Mouse (Mus musculus) embryo, embryonic 11.5 days (tissue): ENCODE data around the gene Ldhc.
"Not testable (repeated sequence)": the region's sequence is repeated elsewhere in the genome, so short reads cannot be mapped to it uniquely, and the experiment has no call there.

Experiments used
- DNase-seq: peaks from one replicate; pipeline ENCODE4 v3.0.0-alpha.2; 2012; ENCODE audit warnings: low read depth, low spot score

Ldhc gene

DNA sequence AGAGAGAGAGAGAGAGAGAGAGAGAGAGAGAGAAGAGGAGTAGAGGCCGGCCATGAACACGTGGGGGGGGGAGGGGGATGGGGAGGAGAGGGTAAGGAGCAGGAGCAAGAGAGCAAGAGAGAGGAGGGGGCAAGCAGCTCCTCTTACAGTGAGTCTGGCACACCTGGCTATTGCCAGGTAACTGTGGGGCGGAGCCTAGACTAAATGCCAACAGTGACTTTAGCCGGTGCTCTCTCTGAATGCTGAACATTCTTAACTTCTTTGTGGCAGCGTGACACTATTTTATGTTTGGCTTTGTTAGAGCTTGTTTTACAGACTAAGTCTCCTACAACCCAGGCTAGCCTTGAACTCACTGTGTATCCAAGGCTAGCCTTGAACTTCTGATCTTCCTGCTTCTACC is 18.7 kb upstream of the Ldhc start:
- DNase-seq, result no peak

DNA sequence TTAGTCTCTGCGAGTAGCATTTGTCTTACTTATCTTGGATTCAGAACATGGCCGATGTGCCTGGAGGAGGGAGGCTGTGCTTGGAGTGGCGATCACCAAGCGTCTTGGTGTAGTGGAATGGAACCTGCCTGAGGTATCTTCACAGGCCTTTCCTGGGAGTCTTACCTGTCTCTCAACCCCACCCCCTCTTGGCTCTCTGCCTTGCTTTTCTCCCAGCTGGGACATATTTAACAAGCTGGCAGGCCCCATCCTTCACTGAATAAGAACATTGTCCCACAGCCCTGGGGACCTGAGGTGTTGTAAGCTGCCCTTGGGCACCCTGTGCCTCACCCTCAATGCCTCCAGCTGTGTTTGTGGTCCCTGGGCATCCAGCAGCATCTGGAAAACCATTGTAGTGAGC is 17.4 kb upstream of the Ldhc start:
- DNase-seq, result no peak

DNA sequence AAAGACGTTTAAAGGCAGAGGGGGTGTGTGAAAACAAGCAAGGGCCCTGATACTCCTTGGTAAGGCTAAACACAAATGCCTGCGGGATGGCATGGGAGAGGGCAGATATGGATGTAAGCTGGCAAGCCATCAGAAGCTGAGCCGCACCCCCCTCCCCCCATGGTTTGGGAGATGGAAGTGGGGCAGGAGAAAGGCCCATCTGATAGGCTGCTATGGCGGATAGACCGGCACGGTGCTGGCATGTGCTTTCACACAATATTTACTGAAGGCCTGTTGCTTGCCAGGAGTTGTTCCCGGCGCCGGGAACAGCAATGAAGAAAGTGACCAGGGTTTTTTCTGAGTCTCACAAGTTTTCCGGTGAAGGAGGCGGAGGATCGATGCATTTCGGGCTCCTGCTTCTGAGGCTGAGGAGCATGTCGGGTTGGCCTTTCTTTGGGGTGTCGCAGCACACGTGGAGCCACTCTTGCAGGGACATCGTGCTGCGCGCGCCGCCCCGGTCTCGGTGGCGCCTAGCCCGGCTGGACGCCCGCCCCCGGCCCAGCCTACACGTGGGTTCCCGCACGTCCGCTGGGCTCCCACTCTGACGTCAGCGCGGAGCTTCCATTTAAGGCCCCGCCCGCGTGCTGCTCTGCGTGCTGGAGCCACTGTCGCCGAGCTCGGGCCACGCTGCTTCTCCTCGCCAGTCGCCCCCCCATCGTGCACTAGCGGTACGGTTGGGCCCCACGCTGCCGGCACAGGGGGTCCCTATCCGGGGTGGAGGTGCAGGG is 15.6 kb upstream of the Ldhc start:
- DNase-seq, result peak; percentile 91

DNA sequence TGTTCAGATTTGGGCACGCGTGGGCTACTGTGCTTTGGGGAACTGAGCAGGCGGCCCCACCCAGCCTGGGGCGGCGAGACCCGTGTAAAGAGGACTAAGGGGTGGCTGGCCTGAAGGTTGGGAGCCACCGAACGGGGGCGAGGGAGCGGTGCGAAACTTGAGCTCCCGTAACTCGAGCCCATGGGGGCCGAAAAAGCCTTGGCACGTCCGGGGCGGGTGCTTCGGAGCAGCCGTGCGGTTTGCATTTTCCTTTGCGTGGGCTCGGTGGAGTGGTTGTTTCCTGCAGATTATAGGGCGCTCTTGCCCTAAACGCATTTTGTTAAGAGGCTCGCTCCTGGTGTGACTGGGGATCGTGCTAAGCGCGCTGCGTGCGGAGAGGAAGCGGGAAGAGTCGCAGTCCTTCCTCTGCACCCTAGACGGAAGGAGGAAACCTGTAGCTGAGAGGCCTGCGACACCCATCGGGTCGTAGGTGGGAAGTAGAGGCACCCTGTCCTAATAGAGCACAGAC is 15.0 kb upstream of the Ldhc start:
- no peak for DNase-seq

DNA sequence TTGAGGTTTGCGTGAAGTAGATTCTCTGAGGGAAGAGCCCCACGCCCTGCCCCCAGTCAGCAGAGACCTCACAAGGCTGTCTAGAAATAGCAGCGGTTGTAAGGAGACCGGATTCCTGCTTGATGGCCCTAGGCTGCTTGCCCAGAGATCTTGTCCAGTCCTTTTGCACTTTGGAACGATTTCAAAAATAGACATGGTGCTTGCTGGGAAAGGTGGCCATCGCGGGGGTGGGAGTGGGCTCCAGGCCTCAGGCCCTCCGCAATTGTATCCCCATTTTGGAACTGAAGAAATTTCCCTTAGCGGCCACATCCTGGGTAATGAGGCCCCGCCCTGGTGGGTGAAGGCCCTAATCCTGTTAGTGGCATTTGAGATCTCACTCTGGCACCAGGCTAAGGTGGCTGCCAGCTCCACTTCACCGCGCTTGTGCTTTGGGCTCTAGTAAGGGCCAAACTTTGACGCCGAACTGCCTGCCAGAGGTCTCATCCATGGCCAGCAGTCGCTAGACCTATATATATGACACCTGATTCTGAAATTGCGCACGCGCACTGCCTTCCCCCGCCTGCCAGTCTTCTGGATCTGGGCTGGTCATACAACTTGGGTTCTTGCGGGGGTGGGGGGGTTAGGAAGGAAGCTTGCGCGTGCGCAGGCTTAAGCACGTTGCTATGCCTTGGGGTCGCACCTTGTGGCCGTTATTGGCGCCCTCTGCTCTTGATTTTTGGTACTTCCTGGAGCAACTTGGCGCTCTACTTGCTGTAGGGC is 14.3 kb upstream of the Ldhc start:
- DNase-seq, result peak; percentile 64

DNA sequence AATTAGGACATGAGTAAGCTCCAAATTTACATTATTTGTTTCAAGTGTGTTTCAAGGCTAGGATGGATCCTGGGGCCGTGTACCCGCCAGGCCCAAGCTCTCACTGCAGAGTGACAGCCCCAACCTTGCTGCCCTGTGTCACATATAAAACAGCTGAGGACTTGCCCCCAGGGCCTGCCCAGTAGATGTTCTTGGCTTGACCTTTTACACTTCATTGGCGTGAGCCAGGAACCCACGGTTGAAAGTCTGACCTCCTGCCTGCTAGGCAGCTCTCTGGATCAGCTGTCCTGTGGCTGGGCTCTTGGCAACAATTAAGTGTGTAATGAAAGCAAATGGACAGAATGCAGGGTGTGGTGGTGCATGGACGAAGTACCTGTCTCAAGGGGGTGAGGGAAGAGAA is 11.7 kb upstream of the Ldhc start:
- DNase-seq, result no peak

DNA sequence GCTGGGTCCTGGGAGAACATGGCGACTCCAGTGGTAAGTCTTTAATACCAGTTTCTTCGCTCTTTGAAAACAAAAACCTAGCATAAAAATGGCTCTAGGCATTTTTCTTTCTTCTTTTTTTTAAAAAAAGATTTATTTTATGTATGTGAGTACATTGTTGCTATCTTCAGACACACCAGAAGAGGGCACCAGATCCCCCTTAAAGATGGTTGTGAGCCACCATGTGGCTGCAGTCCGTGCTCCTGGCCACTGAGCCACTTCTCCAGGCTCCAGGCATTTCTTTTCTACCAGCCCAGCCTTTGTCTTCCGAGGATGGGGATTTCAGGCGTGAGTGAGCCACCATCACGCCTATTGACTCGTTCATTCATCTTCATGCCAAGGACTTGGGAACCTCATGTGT is 10.0 kb upstream of the Ldhc start:
- DNase-seq, result no peak

DNA sequence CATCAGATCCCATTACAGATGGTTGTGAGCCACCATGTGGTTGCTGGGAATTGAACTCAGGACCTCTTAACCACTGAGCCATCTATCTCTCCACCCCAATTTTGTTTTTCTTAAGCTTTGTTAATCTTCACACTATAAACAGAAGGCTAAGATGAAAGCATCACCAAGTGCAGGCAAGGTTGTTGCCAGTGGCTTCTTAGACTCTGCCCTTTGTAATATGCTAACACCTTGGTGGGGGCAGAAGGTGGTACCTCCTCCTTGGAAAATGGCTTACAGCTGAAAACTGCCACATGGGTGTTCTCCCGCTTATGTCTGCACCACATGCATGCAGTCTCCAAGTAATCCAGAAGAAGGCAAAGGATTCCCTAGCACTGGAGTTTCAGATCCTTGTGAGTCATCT is 8.3 kb upstream of the Ldhc start:
- DNase-seq, result no peak

DNA sequence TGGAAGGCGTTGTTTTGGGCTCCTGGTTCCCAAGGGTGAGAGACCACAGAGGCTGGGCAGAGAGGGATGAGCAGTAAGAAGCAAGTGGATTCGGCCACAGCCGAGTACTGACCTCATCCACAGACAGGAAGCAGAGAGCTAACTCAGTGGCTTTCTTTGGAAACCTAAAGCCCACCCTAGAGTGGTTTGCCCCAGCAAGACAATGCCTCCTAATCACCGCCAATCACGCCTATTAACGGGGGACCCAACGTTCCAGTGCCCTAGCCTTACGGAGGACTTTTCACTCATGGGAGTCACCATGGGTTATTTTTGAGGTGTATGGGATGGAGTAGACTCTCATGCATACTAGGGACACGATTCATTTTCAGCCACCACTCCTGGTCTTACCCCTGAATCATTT is 7.6 kb upstream of the Ldhc start:
- DNase-seq, result no peak

DNA sequence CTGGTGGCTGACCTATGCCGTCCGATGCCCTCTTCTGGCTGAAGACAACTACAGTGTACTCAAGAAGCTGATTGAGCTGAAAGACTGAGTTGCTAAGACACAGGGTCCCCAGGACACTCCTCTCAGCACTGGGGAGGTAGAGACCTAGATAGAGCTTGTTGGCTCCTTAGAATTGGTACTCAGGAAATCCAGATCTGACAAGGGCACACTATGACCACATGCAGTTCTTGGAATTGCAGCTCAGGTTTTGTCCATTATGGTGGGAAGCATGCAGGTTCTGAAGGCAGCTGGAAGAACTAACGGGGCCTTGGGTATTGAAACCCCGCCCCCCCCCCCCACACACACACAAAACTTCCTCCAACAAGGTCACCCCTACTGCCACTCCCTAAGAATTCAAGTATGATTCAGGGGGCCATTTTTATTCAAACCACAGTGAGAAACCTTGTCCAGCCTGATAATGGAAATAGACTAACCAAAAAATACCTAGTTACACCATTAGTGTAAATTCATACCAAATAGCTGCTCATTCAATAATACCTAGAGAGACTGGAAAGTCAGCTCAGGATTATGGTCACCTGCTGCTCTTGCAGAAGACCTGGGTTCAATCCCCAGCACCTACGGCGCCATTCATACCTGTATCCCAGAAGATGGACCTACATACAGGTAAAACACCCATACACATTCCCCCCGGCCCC is 5.0 kb upstream of the Ldhc start:
- no peak for DNase-seq

DNA sequence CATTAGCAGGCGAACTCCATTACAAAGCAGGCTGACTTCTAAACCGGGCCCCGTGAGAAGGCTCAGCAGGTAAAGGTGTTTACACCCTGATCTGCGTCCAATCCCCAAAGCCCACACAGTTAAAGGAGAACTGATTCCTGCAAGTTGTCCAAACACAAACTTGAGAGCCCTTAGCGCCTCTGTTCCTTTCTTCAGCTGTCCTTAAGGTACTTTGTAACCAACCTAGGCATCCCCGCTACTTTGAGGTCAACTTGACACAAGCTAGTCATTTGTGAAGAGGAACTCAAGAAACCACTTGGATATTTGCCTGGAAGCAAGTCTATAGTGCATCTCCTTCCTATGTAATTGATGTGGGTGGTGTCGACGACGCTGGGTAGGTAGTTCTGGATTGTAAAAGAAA is 3.6 kb upstream of the Ldhc start:
- no peak for DNase-seq

DNA sequence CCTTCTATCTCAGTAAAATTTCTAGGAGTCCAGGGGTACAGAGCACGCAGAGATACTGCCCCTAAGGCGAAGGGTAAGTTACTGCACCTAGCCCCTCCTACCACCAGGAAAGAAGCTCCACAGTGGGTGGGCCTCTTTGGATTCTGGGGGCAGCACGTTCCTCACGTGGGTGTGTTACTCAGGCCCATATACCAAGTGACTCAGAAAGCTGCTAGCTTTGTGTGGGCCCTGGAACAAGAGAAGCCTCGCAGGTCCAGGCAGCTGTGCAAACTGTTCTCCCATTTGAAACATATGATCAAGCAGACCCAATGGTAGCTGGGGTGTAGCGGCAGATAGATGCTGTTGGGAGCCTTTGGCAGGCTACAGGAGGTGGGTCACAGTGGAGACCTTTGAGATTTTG is 2.0 kb upstream of the Ldhc start:
- no peak for DNase-seq

DNA sequence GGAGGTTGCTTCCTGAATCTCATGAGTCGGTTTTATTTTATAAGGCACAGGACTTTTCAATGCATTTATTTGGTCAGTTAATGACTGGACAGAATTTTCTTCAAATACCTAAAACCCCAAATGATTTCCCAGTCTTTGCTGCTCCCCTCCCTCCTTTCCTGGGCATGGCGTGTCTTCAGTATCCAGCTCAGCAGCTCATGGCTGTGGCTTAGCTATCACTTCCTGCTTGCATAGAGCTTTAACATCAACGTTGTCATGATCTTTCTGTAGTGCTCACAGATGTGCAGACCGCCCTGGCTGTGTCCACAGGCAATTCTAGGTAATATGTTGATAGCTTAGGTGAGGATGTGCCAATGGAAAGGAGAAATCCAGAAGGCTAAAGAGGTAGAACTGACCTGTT is 11.0 kb downstream of the Ldhc start:
- no peak for DNase-seq

DNA sequence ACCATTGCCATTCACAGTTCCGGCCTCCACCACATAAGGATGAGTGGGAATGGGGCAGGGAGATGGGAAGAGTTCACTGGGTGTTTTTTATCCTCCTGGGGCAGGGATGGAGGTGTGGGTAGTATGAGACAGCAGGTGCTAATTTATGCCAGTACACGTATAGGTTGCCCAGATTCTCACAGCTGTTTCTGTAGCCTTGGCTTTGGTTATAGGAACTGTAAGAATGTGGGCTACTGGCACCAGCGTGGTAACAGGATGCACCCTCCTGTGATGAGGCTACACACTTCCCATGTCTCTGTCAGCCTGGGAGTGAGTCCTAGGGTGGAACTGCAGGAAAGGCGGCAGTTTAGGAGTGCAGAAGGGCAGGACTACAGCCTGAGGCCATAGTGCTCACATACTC is 15.8 kb downstream of the Ldhc start:
- DNase-seq, result no peak

DNA sequence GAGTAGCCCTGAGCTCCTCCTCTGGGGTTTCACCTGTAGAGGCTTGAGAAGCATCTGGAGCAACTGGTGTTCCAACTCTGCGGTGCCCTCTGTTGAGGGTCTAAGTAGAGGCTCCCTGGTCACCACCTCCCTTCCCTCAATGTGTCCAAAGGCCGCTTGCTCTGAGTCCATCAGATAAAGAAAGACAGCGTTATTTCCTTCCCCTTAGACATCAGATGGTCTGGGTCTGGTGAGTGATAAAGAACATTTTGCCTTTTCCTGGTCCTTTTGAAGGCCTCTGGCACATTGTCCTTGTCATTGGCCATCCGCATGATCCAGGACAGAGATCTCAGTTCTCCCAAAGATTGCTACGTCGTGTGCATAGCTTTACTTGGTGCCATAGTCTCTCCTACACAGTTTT is 16.3 kb downstream of the Ldhc start:
- DNase-seq, result no peak

DNA sequence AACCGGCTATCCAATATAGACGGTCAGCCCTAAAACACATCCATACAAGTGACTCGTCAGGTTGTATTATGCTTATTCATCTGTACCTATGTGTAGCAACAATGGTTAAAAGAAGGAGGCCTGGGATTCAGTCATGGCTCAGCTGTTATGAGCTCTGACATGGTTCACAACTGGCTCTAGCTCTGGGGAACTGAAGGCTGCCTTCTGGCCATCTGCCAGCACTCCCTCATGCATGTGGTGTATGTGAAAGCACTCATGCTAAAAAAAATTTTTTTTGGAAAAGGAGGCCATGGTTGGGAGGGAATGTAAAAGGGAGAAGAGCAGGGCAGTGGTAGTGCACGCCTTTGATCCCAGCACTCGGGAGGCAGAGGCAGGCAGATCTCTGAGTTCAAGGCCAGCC is 18.8 kb downstream of the Ldhc start:
- no peak for DNase-seq

DNA sequence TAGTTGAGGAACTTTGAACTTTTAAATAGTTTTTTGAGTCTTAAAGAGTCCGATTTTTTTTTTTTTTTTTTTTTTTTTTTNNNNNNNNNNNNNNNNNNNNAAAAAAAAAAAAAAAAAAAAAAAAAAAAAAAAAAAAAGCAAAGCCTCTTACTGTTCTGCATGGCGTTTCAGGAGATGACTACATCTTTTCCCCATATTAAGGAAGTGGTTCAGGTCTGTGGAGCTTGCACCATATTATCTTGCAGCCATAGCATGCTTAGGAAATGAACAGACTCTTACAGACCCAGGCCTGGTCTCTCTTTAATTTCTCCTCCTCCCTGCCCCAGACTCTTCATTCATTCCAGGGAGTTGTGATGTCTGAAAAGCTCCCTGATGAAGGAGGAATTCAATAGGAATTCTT is 20.0 kb downstream of the Ldhc start:
- DNase-seq, result no peak

DNA sequence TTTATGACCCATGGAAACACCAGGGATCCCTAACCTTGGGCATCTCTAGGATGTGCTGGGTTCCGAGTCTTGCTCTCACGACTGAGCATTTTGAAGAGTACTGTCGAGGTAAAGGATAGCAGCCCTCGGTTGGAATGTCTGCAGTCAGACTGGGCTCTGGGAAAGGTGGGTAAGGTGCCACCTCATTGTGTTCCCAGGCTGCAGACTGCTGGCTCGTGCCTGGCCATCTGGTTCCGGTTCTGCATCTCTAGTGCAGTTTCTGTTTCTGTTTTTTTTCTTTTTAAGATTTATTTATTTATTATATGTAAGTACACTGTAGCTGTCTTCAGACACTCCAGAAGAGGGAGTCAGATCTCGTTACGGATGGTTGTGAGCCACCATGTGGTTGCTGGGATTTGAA is 20.9 kb downstream of the Ldhc start:
- DNase-seq, result not testable (repeated sequence)

DNA sequence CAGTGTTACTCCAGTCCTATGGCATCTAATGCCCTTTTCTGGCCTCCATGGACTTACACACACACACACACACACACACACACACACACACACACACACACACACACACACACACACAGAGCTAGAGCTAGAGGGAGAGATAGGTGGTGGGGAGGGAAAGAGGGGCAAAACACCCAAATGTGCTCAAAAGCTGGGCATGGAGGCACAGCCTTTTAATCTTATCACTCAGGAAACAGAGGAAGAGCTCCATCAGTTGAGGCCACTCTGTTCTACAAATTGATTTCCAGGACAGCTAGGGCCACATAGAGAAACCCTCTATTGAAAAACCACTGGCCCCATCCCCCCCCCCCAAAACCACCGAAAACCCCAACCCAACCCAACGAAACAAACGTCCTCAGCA is 22.3 kb downstream of the Ldhc start:
- DNase-seq, result no peak

DNA sequence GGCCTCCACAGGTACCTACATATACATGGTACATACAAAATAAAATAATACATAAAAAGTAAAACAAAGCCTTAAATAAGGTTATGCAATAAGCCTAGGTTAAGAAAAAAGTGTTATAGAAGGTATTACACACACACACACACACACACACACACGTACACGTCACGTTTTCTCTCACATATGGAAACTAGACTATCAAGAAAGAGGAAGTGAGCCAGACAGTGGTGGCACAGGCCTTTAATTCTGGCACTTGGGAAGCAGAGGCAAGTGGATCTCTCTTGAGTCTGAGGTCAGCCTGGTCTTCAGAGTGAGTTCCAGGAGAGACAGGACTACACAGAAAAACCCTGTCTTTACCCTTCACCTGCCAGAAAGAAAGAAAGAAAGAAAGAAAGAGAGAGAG is 34.5 kb downstream of the Ldhc start:
- DNase-seq, result no peak

DNA sequence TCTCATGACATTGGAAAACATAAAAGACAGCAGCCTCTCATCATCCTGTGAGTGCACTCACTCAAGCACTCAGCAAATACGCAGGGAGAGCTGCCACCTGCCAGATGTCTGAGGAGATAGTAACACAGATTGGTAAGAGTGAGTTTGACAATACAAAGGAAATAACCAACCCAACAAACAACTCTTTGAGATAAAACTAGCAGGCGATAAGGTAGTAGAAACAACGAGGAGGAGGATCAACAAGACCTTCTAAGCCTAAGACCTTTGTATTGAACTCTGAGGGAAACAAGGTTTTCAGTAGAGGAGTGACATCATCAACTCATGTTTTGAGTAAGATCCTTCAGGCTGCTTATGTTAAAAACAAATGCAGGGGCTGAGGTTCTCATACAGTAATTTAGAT is 38.3 kb downstream of the Ldhc start:
- no peak for DNase-seq

DNA sequence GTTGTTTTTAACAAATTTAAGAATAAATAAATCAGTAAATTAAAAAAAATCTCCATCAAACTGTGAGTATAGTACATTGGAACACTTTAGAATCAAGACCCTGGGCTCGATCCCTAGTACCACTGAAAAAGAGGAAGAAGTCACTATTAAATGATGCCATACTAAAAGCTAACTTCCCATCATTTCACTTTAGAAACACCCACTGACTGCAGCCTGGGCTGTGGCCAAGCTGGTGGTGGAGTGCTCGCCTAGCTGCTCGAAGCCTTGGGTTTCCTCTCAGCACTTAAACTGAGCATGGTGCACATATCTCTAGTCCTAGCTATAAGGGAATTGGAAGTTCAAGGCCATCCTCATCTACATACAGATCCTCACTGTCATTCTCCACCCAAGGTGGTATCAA is 50.2 kb downstream of the Ldhc start:
- DNase-seq, result no peak

DNA sequence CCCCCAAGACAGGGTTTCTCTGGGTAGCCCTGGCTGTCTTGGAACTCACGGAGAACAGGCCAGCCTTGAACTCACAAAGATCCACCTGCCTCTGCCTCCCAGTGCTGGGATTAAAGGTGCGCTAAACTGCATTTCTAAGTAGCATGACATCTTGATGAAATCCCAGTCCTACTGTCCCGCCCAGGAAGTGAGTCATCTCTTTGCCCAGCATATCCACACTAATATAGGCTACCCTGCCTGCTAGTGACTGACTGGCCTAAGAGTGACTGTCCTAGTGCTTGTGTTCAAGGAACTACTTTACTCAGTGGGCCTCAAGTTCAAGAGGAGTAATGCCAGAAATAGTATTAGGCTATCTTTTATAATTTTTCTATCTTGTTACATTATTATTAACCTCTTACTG is 55.4 kb downstream of the Ldhc start:
- no peak for DNase-seq
